Mouse (Mus musculus) kidney, embryonic 14.5 days (tissue): Measurements from ENCODE around the gene Rad18. TPM values are rescaled to one million over a fixed set of nuclear protein-coding genes. Genes with fewer than 3 reads are reported as not detected.

ENCODE experiments used
- ATAC-seq: fragments of 200-750 bp; cut with Nextera tagmentation; 2 replicates; pipeline ENCODE4 v1.8.0; 2017; ENCODE audit warnings: moderate number of reproducible peaks, mild to moderate bottlenecking, moderate TSS enrichment, moderate library complexity; ENCODE audit not compliant: low FRiP score, low TSS enrichment
- H3K27ac ChIP-seq: fragments of 300-500 bp; sonication (generic); 2 replicates; pipeline ENCODE4 v1.5.1; 2014; ENCODE audit warnings: low read depth, mild to moderate bottlenecking, low read length, moderate library complexity, mixed read lengths
- H3K27me3 ChIP-seq: fragments of 300-500 bp; sonication (generic); 2 replicates; pipeline ENCODE4 v1.6.1; 2014; ENCODE audit warnings: mild to moderate bottlenecking, low read length; ENCODE audit not compliant: control insufficient read depth, insufficient read depth
- H3K36me3 ChIP-seq: fragments of 300-500 bp; sonication (generic); 2 replicates; pipeline ENCODE4 v1.6.1; 2014; ENCODE audit warnings: low read length, mixed read lengths; ENCODE audit not compliant: control insufficient read depth, insufficient read depth
- H3K4me1 ChIP-seq: fragments of 300-500 bp; sonication (generic); 2 replicates; pipeline ENCODE4 v1.6.1; 2014; ENCODE audit warnings: low read length, mixed read lengths; ENCODE audit not compliant: control insufficient read depth, insufficient read depth
- H3K4me2 ChIP-seq: fragments of 300-500 bp; sonication (generic); replicated peaks from 2 replicates; pipeline ENCODE4 v1.6.1; 2014; ENCODE audit warnings: low read depth, mild to moderate bottlenecking, low read length
- H3K4me3 ChIP-seq: fragments of 300-500 bp; sonication (generic); 2 replicates; pipeline ENCODE4 v1.5.1; 2014; ENCODE audit warnings: mild to moderate bottlenecking, low read length
- H3K9ac ChIP-seq: fragments of 300-500 bp; sonication (generic); 2 replicates; pipeline ENCODE4 v1.6.1; 2014; ENCODE audit warnings: low read depth, mild to moderate bottlenecking, low read length, moderate library complexity
- H3K9me3 ChIP-seq: fragments of 300-500 bp; sonication (generic); 2 replicates; pipeline ENCODE4 v1.6.1; 2016; ENCODE audit warnings: low read length; ENCODE audit not compliant: control insufficient read depth
- WGBS: fragments of 180-500 bp; shearing (Covaris S2); extraction: QIAGEN DNeasy Blood & Tissue Kit; methylation state at CpG from one replicate; pipeline ENCODE4 v1.1.7; 2014; 5-methylcytosine and 5-hydroxymethylcytosine counted together
- polyA plus RNA-seq: library from polyadenylated mRNA; unstranded; fragments of >200 nt; fragmentation: Nextera tagmentation; extraction: Ambion mirVana; gene quantifications from 2 replicates; pipeline ENCODE4 v1.2.1, GENCODE M21; 2014

Rad18 gene
- 39.3 and 55.2 TPM in 2 replicates for polyA plus RNA-seq

GRCm38 (mm10) chr6:112696056-112696950 lies at the start of gene Rad18:
Rad18 (minus strand) TSS chr6:112696686.
- WGBS = under 1% methylated on average over 75 of the region's 77 CpGs
- H3K9me3 ChIP-seq = no peaks in the 10 kb centered on the region
- peak within 1 kb of the TSS; percentile 76 for H3K4me3 ChIP-seq
- H3K27ac ChIP-seq = peak within 1 kb of the TSS; percentile 20; the same call in 1 of the 2 replicates
- H3K36me3 ChIP-seq = peaks cover 8% of the 10 kb centered on the region; the same call in 1 of the 2 replicates
- H3K9ac ChIP-seq = peak within 1 kb of the TSS; percentile 68
- H3K27me3 ChIP-seq = no peaks in the 10 kb centered on the region
- ATAC-seq = peak; percentile 95
- H3K4me1 ChIP-seq = peaks cover 12% of the 10 kb centered on the region; the same call in 1 of the 2 replicates
- peak within 1 kb of the TSS; percentile 77 for H3K4me2 ChIP-seq

GRCm38 (mm10) chr6:112742297-112742696 lies 45.8 kb upstream of the Rad18 start:
- H3K27me3 ChIP-seq = no peaks in the 10 kb centered on the region
- H3K27ac ChIP-seq = no peak overlapping the region
- H3K36me3 ChIP-seq = peaks cover 5% of the 10 kb centered on the region
- H3K4me3 ChIP-seq = no peak overlapping the region
- no peak overlapping the region for H3K4me2 ChIP-seq
- no peak overlapping the region for H3K9ac ChIP-seq
- no peaks in the 10 kb centered on the region for H3K4me1 ChIP-seq
- no peak for ATAC-seq
- no peaks in the 10 kb centered on the region for H3K9me3 ChIP-seq
- 90% methylated on average over 2 of the region's 2 CpGs for WGBS

GRCm38 (mm10) chr6:112741766-112742165 lies 45.3 kb upstream of the Rad18 start:
- WGBS = 89% methylated on average over 5 of the region's 5 CpGs
- Histone ChIP-seq H3K4me2 (no peak overlapping the region), H3K4me3 (no peak overlapping the region), H3K36me3 (peaks cover 5% of the 10 kb centered on the region), H3K9ac (no peak overlapping the region), H3K9me3 (no peaks in the 10 kb centered on the region), H3K27ac (no peak overlapping the region), H3K27me3 (no peaks in the 10 kb centered on the region), H3K4me1 (no peaks in the 10 kb centered on the region)
- no peak for ATAC-seq

GRCm38 (mm10) chr6:112739635-112740034 lies 43.1 kb upstream of the Rad18 start:
- H3K9me3 ChIP-seq = no peaks in the 10 kb centered on the region
- no peaks in the 10 kb centered on the region for H3K4me1 ChIP-seq
- no peak for ATAC-seq
- peaks cover 5% of the 10 kb centered on the region; the same call in 1 of the 2 replicates for H3K36me3 ChIP-seq
- H3K4me3 ChIP-seq = no peak overlapping the region
- no peak overlapping the region for H3K9ac ChIP-seq
- H3K27me3 ChIP-seq = no peaks in the 10 kb centered on the region
- 91% methylated on average over 3 of the region's 3 CpGs for WGBS
- H3K27ac ChIP-seq = no peak overlapping the region
- H3K4me2 ChIP-seq = no peak overlapping the region

- H3K4me2 ChIP-seq = no peak overlapping the region
- H3K9ac ChIP-seq = no peak overlapping the region
- peaks cover 5% of the 10 kb centered on the region; the same call in 1 of the 2 replicates for H3K36me3 ChIP-seq
- no peaks in the 10 kb centered on the region for H3K4me1 ChIP-seq
- no peaks in the 10 kb centered on the region for H3K27me3 ChIP-seq
- H3K4me3 ChIP-seq = no peak overlapping the region
- 93% methylated on average over 6 of the region's 6 CpGs for WGBS
- H3K27ac ChIP-seq = no peak overlapping the region
- no peaks in the 10 kb centered on the region for H3K9me3 ChIP-seq
- ATAC-seq = no peak
Measured at GRCm38 (mm10) chr6:112738924-112739323, 42.4 kb upstream of the Rad18 start.

GRCm38 (mm10) chr6:112736471-112736870 lies 40.0 kb upstream of the Rad18 start:
- Histone ChIP-seq H3K4me1 (no peaks in the 10 kb centered on the region), H3K27me3 (no peaks in the 10 kb centered on the region), H3K9me3 (no peaks in the 10 kb centered on the region), H3K4me3 (no peak overlapping the region), H3K27ac (no peak overlapping the region), H3K36me3 (peaks cover 5% of the 10 kb centered on the region; the same call in 1 of the 2 replicates), H3K4me2 (no peak overlapping the region), H3K9ac (no peak overlapping the region)
- WGBS = 87% methylated on average over 3 of the region's 3 CpGs
- no peak for ATAC-seq

GRCm38 (mm10) chr6:112735054-112735453 lies 38.6 kb upstream of the Rad18 start:
- no peaks in the 10 kb centered on the region for H3K9me3 ChIP-seq
- H3K27me3 ChIP-seq = no peaks in the 10 kb centered on the region
- H3K4me1 ChIP-seq = no peaks in the 10 kb centered on the region
- WGBS = 84% methylated on average over 2 of the region's 2 CpGs
- no peak overlapping the region for H3K4me3 ChIP-seq
- no peak overlapping the region for H3K27ac ChIP-seq
- no peak overlapping the region for H3K4me2 ChIP-seq
- no peak overlapping the region for H3K9ac ChIP-seq
- no peak for ATAC-seq
- peaks cover 5% of the 10 kb centered on the region; the same call in 1 of the 2 replicates for H3K36me3 ChIP-seq

- no peaks in the 10 kb centered on the region for H3K4me1 ChIP-seq
- H3K4me2 ChIP-seq = no peak overlapping the region
- 65% methylated on average over 5 of the region's 5 CpGs for WGBS
- H3K36me3 ChIP-seq = peaks cover 5% of the 10 kb centered on the region; the same call in 1 of the 2 replicates
- no peaks in the 10 kb centered on the region for H3K9me3 ChIP-seq
- H3K9ac ChIP-seq = no peak overlapping the region
- no peak overlapping the region for H3K4me3 ChIP-seq
- no peak overlapping the region for H3K27ac ChIP-seq
- no peak for ATAC-seq
- no peaks in the 10 kb centered on the region for H3K27me3 ChIP-seq
Measured at GRCm38 (mm10) chr6:112733942-112734341, 37.5 kb upstream of the Rad18 start.

GRCm38 (mm10) chr6:112732434-112732833 lies 35.9 kb upstream of the Rad18 start:
- Histone ChIP-seq H3K9me3 (no peaks in the 10 kb centered on the region), H3K36me3 (no peaks in the 10 kb centered on the region), H3K27ac (no peak overlapping the region), H3K4me3 (no peak overlapping the region), H3K27me3 (no peaks in the 10 kb centered on the region), H3K4me2 (no peak overlapping the region), H3K4me1 (no peaks in the 10 kb centered on the region), H3K9ac (no peak overlapping the region)
- no peak for ATAC-seq
- 97% methylated on average over 3 of the region's 3 CpGs for WGBS
